In genomic region chr13:37803244-37803643, GRCm38 (mm10) we compare ENCODE assay signal across 11 mouse cellular contexts.
"Had no signal": no experiment of that assay in that cellular context is flagged by ENCODE, and none has a peak within 500 bp of the region (broad histone marks: within the 10 kb centered on the region; RNA-seq: fewer than 3 reads in every experiment).

No protein-coding gene starts in this region.

- H3K36me3 ChIP-seq: limb, embryonic 12.5 days; midbrain, embryonic 10.5 days; neural tube, embryonic 13.5 days had no signal

- H3K27ac ChIP-seq: kidney, postnatal 0 days; limb, embryonic 12.5 days; liver, embryonic 14.5 days; neural tube, embryonic 13.5 days had no signal

- H3K9me3 ChIP-seq: limb, embryonic 12.5 days; midbrain, embryonic 10.5 days; neural tube, embryonic 13.5 days had no signal

- H3K4me2 ChIP-seq: limb, embryonic 12.5 days; neural tube, embryonic 13.5 days had no signal

- DNase-seq: liver; lung, adult 18-20 months; retina, postnatal 1 day; right cerebral cortex, postnatal 14 days; thymus, postnatal 14 days had no signal

- H3K9ac ChIP-seq: limb, embryonic 12.5 days; liver, embryonic 14.5 days; neural tube, embryonic 13.5 days had no signal

- H3K4me3 ChIP-seq: limb, embryonic 12.5 days; midbrain, embryonic 10.5 days; myocyte; neural tube, embryonic 13.5 days had no signal

- H3K27me3 ChIP-seq: limb, embryonic 12.5 days; neural tube, embryonic 13.5 days had no signal
